Mouse (Mus musculus) erythroblast, embryonic 14.5 days (primary cell): Measurements from ENCODE around the gene Tas2r118.

Experiments used
- GATA1 ChIP-seq: IDR thresholded peaks from 2 replicates; pipeline ENCODE4 v1.6.1; 2012; ENCODE audit warnings: low read length, inconsistent platforms, mixed read lengths
- TAL1 ChIP-seq: IDR thresholded peaks from 3 replicates; pipeline ENCODE4 v1.6.1; 2012; ENCODE audit warnings: low read length, inconsistent platforms, mixed read lengths

DNA sequence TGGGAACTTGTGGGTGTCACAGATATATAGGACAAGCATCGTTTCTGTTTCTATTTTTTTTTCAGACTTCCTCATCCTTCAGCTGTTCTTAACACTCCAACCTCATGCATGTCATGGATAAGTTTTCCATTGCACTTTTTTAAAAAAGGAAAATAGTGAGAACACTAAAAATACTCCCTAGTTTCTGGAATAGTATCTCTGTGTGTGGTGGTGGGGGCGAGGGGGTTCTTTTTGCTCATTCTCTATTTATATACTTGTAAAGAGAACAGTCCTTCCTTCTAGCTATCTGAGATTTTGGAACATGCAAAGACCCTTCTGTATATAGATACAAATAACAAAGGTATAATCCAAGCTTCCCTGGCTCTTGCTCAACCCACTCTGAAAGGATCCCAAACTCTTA, 2.9 kb downstream of the Tas2r118 start:
- TF ChIP-seq TAL1 (no peak), GATA1 (no peak)
